In the genomic region with DNA sequence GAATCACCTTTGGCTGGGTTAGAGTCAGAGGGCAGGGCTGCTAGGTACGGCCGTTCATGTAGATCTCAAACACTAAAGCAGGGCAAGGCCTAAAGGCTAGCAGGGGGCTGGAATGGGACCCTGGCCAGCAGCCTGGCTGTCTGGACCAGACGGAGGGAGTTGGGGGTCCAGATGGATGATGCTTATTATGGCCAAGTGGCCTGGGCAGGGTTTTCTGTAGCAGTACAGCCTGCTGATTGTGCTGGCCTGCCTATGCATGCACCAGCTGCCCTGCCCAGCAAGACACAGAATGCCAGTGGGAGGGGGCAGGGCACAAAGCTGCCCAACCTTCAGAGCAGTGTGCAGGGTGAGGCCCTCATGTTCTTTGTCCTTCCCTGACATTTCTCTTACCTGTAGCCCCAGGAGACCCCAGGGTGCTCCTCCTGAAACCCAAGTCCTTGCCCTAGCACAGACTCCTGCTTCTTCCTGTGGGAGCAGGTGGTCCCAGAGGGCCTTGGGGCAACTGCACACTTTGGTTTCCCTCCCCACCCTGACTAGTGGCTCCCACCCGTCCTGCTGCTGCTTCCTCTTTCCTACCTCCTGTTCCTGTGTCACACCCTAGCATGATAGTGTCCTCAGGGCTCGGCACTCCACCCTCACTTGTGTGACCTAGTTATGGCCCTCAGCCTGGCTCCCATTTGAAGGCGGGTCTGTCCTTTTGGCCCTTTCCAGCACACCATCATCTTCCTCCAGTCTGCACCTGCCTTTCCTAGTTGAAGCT, we compare ENCODE assay signal across 8 mouse cellular contexts. TPM values are rescaled to one million over a fixed set of nuclear protein-coding genes. Genes with fewer than 3 reads are reported as not detected.
DNase-seq lines count a peak whose midpoint lies in the region; ATAC-seq and TF ChIP-seq lines count a peak whose summit lies in the region.

No protein-coding gene starts in this region.

- H3K9me3 ChIP-seq in hindbrain, embryonic 11.5 days (ENCODE audit: control insufficient read depth, low read length): no peaks in the 10 kb centered on the region
- H3K9me3 ChIP-seq in liver, embryonic 14.5 days (ENCODE audit: control insufficient read depth, low read length): no peaks in the 10 kb centered on the region
- H3K9me3 ChIP-seq in stomach, postnatal 0 days (ENCODE audit: control insufficient read depth, low read length): no peaks in the 10 kb centered on the region

- peak overlapping the region; percentile 15; the same call in 1 of the 2 replicates for H3K9ac ChIP-seq in hindbrain, embryonic 11.5 days (ENCODE audit: low read depth, low read length)
- peak overlapping the region; percentile 36 for H3K9ac ChIP-seq in liver, embryonic 14.5 days (replicated peaks)
- peak overlapping the region; percentile 83 for H3K9ac ChIP-seq in stomach, postnatal 0 days (ENCODE audit: low read length)

- ATAC-seq in common myeloid progenitor, adult 5-6 weeks (replicated peaks; ENCODE audit: low read depth, poor library complexity, severe bottlenecking): peak; percentile 34; the same call in 1 of the 2 replicates
- ATAC-seq in hindbrain, embryonic 11.5 days (ENCODE audit: low FRiP score): no peak
- no peak for ATAC-seq in liver, embryonic 14.5 days (ENCODE audit: insufficient read depth)
- ATAC-seq in stomach, postnatal 0 days (ENCODE audit: low FRiP score, low TSS enrichment): peak; percentile 58
- ATAC-seq in inflammation-experienced regulatory T-cells, adult 6 months: no peak

- no peak for TF ChIP-seq EP300 in liver, embryonic 14.5 days (IDR thresholded peaks at IDR 0.05; ENCODE audit: low read depth)
- TF ChIP-seq EP300 in stomach, postnatal 0 days (optimal IDR thresholded peaks at IDR 0.05): no peak

- no peaks in the 10 kb centered on the region; the same call in 1 of the 2 replicates for H3K36me3 ChIP-seq in hindbrain, embryonic 11.5 days (ENCODE audit: control insufficient read depth, insufficient read depth, low read length)
- peaks cover 15% of the 10 kb centered on the region for H3K36me3 ChIP-seq in liver, embryonic 14.5 days (replicated peaks; ENCODE audit: control insufficient read depth, insufficient read depth, low read depth)
- no peaks in the 10 kb centered on the region; the same call in 1 of the 2 replicates for H3K36me3 ChIP-seq in stomach, postnatal 0 days (ENCODE audit: control insufficient read depth, insufficient read depth, low read length)

- H3K4me3 ChIP-seq in hindbrain, embryonic 11.5 days (ENCODE audit: low read depth, low read length): no peak overlapping the region
- H3K4me3 ChIP-seq in liver, embryonic 14.5 days (ENCODE audit: insufficient read depth in 1 of 2, low read depth in 2 of 2, low read length in 2 of 2): peak overlapping the region; percentile 7 to 8; a peak in 1 of 4 replicates
- H3K4me3 ChIP-seq in stomach, postnatal 0 days (ENCODE audit: low read depth, low read length): peak overlapping the region; percentile 23

- H3K4me1 ChIP-seq in hindbrain, embryonic 11.5 days (replicated peaks; ENCODE audit: control insufficient read depth, insufficient read depth, low read length): peaks cover 13% of the 10 kb centered on the region
- H3K4me1 ChIP-seq in liver, embryonic 14.5 days (replicated peaks; ENCODE audit: control insufficient read depth in 2 of 2, insufficient read depth in 2 of 2, low read length in 1 of 2): peaks cover 17 to 40% of the 10 kb centered on the region in 2 experiments
- H3K4me1 ChIP-seq in stomach, postnatal 0 days (replicated peaks; ENCODE audit: control insufficient read depth, insufficient read depth): peaks cover 6% of the 10 kb centered on the region

- no peak overlapping the region for H3K27ac ChIP-seq in hindbrain, embryonic 11.5 days (ENCODE audit: low read depth, low read length)
- no peak overlapping the region for H3K27ac ChIP-seq in liver, embryonic 14.5 days
- peak overlapping the region; percentile 92 for H3K27ac ChIP-seq in stomach, postnatal 0 days (replicated peaks)

- H3K27me3 ChIP-seq in hindbrain, embryonic 11.5 days (ENCODE audit: control insufficient read depth, insufficient read depth, low read length): peaks cover 13% of the 10 kb centered on the region
- H3K27me3 ChIP-seq in liver, embryonic 14.5 days (ENCODE audit: control insufficient read depth, insufficient read depth, low read length): no peaks in the 10 kb centered on the region
- no peaks in the 10 kb centered on the region for H3K27me3 ChIP-seq in stomach, postnatal 0 days (ENCODE audit: control insufficient read depth, insufficient read depth, low read length)

- TF ChIP-seq CTCF in liver, embryonic 14.5 days (IDR thresholded peaks at IDR 0.05; ENCODE audit: low read depth): no peak
- TF ChIP-seq CTCF in stomach, postnatal 0 days (IDR thresholded peaks at IDR 0.05; ENCODE audit: low read depth): no peak

- no peak overlapping the region for H3K4me2 ChIP-seq in hindbrain, embryonic 11.5 days (replicated peaks; ENCODE audit: low read depth, low read length)
- H3K4me2 ChIP-seq in liver, embryonic 14.5 days (ENCODE audit: low read depth): peak overlapping the region; percentile 54
- peak overlapping the region; percentile 98 for H3K4me2 ChIP-seq in stomach, postnatal 0 days (replicated peaks; ENCODE audit: low read depth)

- DNase-seq in retina, postnatal 1 day: peak; percentile 81
- no peak for DNase-seq in retina, embryonic 14.5 days (ENCODE audit: low spot score)
- no peak for DNase-seq in hindbrain, embryonic 11.5 days (ENCODE audit: low spot score)
- DNase-seq in liver, embryonic 14.5 days (ENCODE audit: low read depth in 3 of 3, low spot score in 3 of 3): no peak
- peak; percentile 81 for DNase-seq in stomach, postnatal 0 days (ENCODE audit: low spot score)
- DNase-seq in thymus, postnatal 10 days (ENCODE audit: low spot score in 2 of 2): no peak

- 71% methylated on average over 6 of the region's 6 CpGs for WGBS in hindbrain, embryonic 11.5 days
- 43% methylated on average over 6 of the region's 6 CpGs for WGBS in liver, embryonic 14.5 days (ENCODE audit: insufficient replicate concordance)
- 45% methylated on average over 6 of the region's 6 CpGs for WGBS in stomach, postnatal 0 days

RNA-seq across cellular contexts. Expression of gene Tprn, which starts 3.7 kb away (rescaled TPM):
- total RNA-seq in common myeloid progenitor, adult 5-6 weeks (2017): 12.4 and 17.0 TPM in 2 replicates
- polyA plus RNA-seq in hindbrain, embryonic 11.5 days (2014; fragmentation: Nextera tagmentation; extraction: Ambion mirVana): 4.0 and 4.5 TPM in 2 replicates
- 1.6 and 2.6 TPM in 2 replicates for polyA plus RNA-seq in liver, embryonic 14.5 days (2012; rRNA removed)
- polyA plus RNA-seq in liver, embryonic 14.5 days (2014; fragmentation: Nextera tagmentation; extraction: Ambion mirVana): 2.4 and 3.2 TPM in 2 replicates
- 17.4 and 20.3 TPM in 2 replicates for polyA plus RNA-seq in stomach, postnatal 0 days (2015; fragmentation: Nextera tagmentation; extraction: Ambion mirVana)
- polyA plus RNA-seq in inflammation-experienced regulatory T-cells, adult 6 months (2017; shearing (Covaris generic)): 1 to 10 TPM; 3.4 to 4.7 (median 3.9) TPM

RNA-seq across cellular contexts. Expression of gene Ssna1, which starts 6.2 kb away (rescaled TPM):
- 65.1 and 73.3 TPM in 2 replicates for total RNA-seq in common myeloid progenitor, adult 5-6 weeks (2017)
- polyA plus RNA-seq in hindbrain, embryonic 11.5 days (2014; fragmentation: Nextera tagmentation; extraction: Ambion mirVana): 244 and 248 TPM in 2 replicates
- 65.8 and 76.0 TPM in 2 replicates for polyA plus RNA-seq in liver, embryonic 14.5 days (2012; rRNA removed)
- polyA plus RNA-seq in liver, embryonic 14.5 days (2014; fragmentation: Nextera tagmentation; extraction: Ambion mirVana): 145 and 155 TPM in 2 replicates
- 149 and 162 TPM in 2 replicates for polyA plus RNA-seq in stomach, postnatal 0 days (2015; fragmentation: Nextera tagmentation; extraction: Ambion mirVana)
- polyA plus RNA-seq in inflammation-experienced regulatory T-cells, adult 6 months (2017; shearing (Covaris generic)): 100 to 1,000 TPM; 111 to 156 (median 121) TPM

RNA-seq across cellular contexts. Expression of gene Anapc2, which starts 6.2 kb away (rescaled TPM):
- total RNA-seq in common myeloid progenitor, adult 5-6 weeks (2017): 35.1 and 53.1 TPM in 2 replicates
- 107 and 110 TPM in 2 replicates for polyA plus RNA-seq in hindbrain, embryonic 11.5 days (2014; fragmentation: Nextera tagmentation; extraction: Ambion mirVana)
- polyA plus RNA-seq in liver, embryonic 14.5 days (2012; rRNA removed): 20.5 and 23.8 TPM in 2 replicates
- polyA plus RNA-seq in liver, embryonic 14.5 days (2014; fragmentation: Nextera tagmentation; extraction: Ambion mirVana): 30.2 TPM in 2 replicates
- polyA plus RNA-seq in stomach, postnatal 0 days (2015; fragmentation: Nextera tagmentation; extraction: Ambion mirVana): 57.5 and 59.6 TPM in 2 replicates
- polyA plus RNA-seq in inflammation-experienced regulatory T-cells, adult 6 months (2017; shearing (Covaris generic)): 10 to 100 TPM; 29.3 to 44.6 (median 39.2) TPM

RNA-seq across cellular contexts. Expression of gene Tmem203, which starts 10.8 kb away (rescaled TPM):
- 11.3 and 13.0 TPM in 2 replicates for total RNA-seq in common myeloid progenitor, adult 5-6 weeks (2017)
- 12.2 and 14.6 TPM in 2 replicates for polyA plus RNA-seq in hindbrain, embryonic 11.5 days (2014; fragmentation: Nextera tagmentation; extraction: Ambion mirVana)
- polyA plus RNA-seq in liver, embryonic 14.5 days (2012; rRNA removed): 8.8 and 12.4 TPM in 2 replicates
- polyA plus RNA-seq in liver, embryonic 14.5 days (2014; fragmentation: Nextera tagmentation; extraction: Ambion mirVana): 8.8 and 9.4 TPM in 2 replicates
- polyA plus RNA-seq in stomach, postnatal 0 days (2015; fragmentation: Nextera tagmentation; extraction: Ambion mirVana): 38.2 and 39.7 TPM in 2 replicates
- 10 to 100 TPM in 1 of 3 experiments, 1 to 10 TPM in 2; 8.3 to 13.7 (median 8.7) TPM for polyA plus RNA-seq in inflammation-experienced regulatory T-cells, adult 6 months (2017; shearing (Covaris generic))

RNA-seq across cellular contexts. Expression of gene AL732309.1, which starts 19.4 kb away (rescaled TPM):
- 0.50 and 0.87 TPM in 2 replicates for total RNA-seq in common myeloid progenitor, adult 5-6 weeks (2017)
- polyA plus RNA-seq in hindbrain, embryonic 11.5 days (2014; fragmentation: Nextera tagmentation; extraction: Ambion mirVana): 4.3 and 4.9 TPM in 2 replicates
- polyA plus RNA-seq in liver, embryonic 14.5 days (2012; rRNA removed): 5.4 and 5.6 TPM in 2 replicates
- 1.4 and 1.9 TPM in 2 replicates for polyA plus RNA-seq in liver, embryonic 14.5 days (2014; fragmentation: Nextera tagmentation; extraction: Ambion mirVana)
- polyA plus RNA-seq in stomach, postnatal 0 days (2015; fragmentation: Nextera tagmentation; extraction: Ambion mirVana): 12.8 and 16.6 TPM in 2 replicates
- 1 to 10 TPM; 2.3 to 9.2 (median 4.0) TPM for polyA plus RNA-seq in inflammation-experienced regulatory T-cells, adult 6 months (2017; shearing (Covaris generic))

Comparison
In these comparisons a context has a peak if more than half of its experiments do, and no peak if none do; other contexts are left out.
1. DNase-seq: peak in retina, postnatal 1 day (single experiment) and stomach, postnatal 0 days (single experiment); none in retina, embryonic 14.5 days (single experiment), hindbrain, embryonic 11.5 days (single experiment), liver, embryonic 14.5 days (0 of 3) and thymus, postnatal 10 days (0 of 2).
2. ATAC-seq: peak in common myeloid progenitor, adult 5-6 weeks (single experiment) and stomach, postnatal 0 days (single experiment); none in hindbrain, embryonic 11.5 days (single experiment), liver, embryonic 14.5 days (single experiment) and inflammation-experienced regulatory T-cells, adult 6 months (single experiment).
3. H3K9ac ChIP-seq: peak in every context shown above with its lines; median percentile 83 in stomach, postnatal 0 days; 36 in liver, embryonic 14.5 days; 15 in hindbrain, embryonic 11.5 days.